Mouse (Mus musculus) lung, embryonic 16.5 days (tissue): ENCODE data around the gene Capns2. TPM values are rescaled to one million over a fixed set of nuclear protein-coding genes. Genes with fewer than 3 reads are reported as not detected.

Experiments
- ATAC-seq: fragments of 200-750 bp; cut with Nextera tagmentation; 2 replicates; pipeline ENCODE4 v1.8.0; 2017; ENCODE audit warnings: low read depth, mild to moderate bottlenecking, moderate library complexity
- H3K27ac ChIP-seq: fragments of 300-500 bp; sonication (generic); 2 replicates; pipeline ENCODE4 v1.5.1; 2014; ENCODE audit warnings: mild to moderate bottlenecking, control low read depth, low read length
- H3K27me3 ChIP-seq: fragments of 300-500 bp; sonication (generic); 2 replicates; pipeline ENCODE4 v1.6.1; 2014; ENCODE audit warnings: low read depth, low read length, mixed read lengths; ENCODE audit not compliant: control insufficient read depth, insufficient read depth
- H3K36me3 ChIP-seq: fragments of 300-500 bp; sonication (generic); 2 replicates; pipeline ENCODE4 v1.6.1; 2014; ENCODE audit warnings: low read length; ENCODE audit not compliant: control insufficient read depth, insufficient read depth
- H3K4me1 ChIP-seq: fragments of 300-500 bp; sonication (generic); replicated peaks from 2 replicates; pipeline ENCODE4 v1.6.1; 2014; ENCODE audit warnings: low read length, mixed read lengths; ENCODE audit not compliant: control insufficient read depth, insufficient read depth
- H3K4me2 ChIP-seq: fragments of 300-500 bp; sonication (generic); 2 replicates; pipeline ENCODE4 v1.6.1; 2014; ENCODE audit warnings: low read depth, low read length, control low read depth
- H3K4me3 ChIP-seq: fragments of 300-500 bp; sonication (generic); 2 replicates; pipeline ENCODE4 v1.5.1; 2014; ENCODE audit warnings: mild to moderate bottlenecking, low read length, control low read depth
- H3K9ac ChIP-seq: fragments of 300-500 bp; sonication (generic); 2 replicates; pipeline ENCODE4 v1.6.1; 2014; ENCODE audit warnings: low read length, control low read depth
- H3K9me3 ChIP-seq: fragments of 300-500 bp; sonication (generic); 2 replicates; pipeline ENCODE4 v1.6.1; 2016; ENCODE audit warnings: low read length; ENCODE audit not compliant: control insufficient read depth
- WGBS: fragments of 180-500 bp; shearing (Covaris S2); extraction: QIAGEN DNeasy Blood & Tissue Kit; methylation state at CpG from one replicate; pipeline ENCODE4 v1.1.7; 2014; 5-methylcytosine and 5-hydroxymethylcytosine counted together
- microRNA-seq: library from miRNA; unstranded; fragments of <30 nt; microRNA quantifications from one replicate; pipeline ENCODE4, GENCODE M21; 2016
- polyA plus RNA-seq: library from polyadenylated mRNA; unstranded; fragments of >200 nt; fragmentation: Nextera tagmentation; extraction: Ambion mirVana; gene quantifications from 2 replicates; pipeline ENCODE4 v1.2.1, GENCODE M21; 2015

Gene Capns2
- polyA plus RNA-seq, 1 experiment from 2014 or later = 0.55 TPM

- 45% methylated on average over 4 of the region's 4 CpGs for WGBS
- Histone ChIP-seq H3K4me2 (no peak overlapping the region), H3K4me1 (no peaks in the 10 kb centered on the region), H3K9me3 (0 out of 2 replicates have a peak, but pooled peaks cover 3% of the 10 kb centered on the region), H3K4me3 (no peak overlapping the region), H3K36me3 (no peaks in the 10 kb centered on the region), H3K27me3 (no peaks in the 10 kb centered on the region), H3K9ac (no peak overlapping the region), H3K27ac (no peak overlapping the region)
- no peak for ATAC-seq
These were observed 27.8 kb downstream of the Capns2 start for GRCm38 (mm10) chr8:92928986-92929385.

DNA sequence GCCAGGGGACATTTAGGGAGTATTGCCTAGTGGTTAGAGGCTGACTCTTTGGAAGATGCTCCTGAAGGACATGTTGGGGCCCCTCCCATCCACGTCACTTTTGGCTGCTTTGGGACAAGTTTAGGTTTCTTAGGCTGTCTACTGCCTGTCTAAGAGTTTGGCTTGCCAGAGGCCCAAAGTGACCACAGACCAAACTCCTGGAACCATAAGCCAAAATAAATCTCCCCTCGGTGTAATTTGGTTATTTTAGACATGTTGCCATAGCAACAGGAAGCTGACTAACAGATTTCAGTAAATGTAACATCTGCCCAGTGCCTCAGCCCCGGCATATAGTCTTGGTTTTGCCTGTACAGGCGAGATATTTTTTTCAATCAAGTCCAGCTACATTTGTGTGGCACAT is 36.8 kb downstream of the Capns2 start:
- H3K9me3 ChIP-seq = no peaks in the 10 kb centered on the region
- no peak overlapping the region for H3K9ac ChIP-seq
- H3K4me1 ChIP-seq = no peaks in the 10 kb centered on the region
- H3K36me3 ChIP-seq = no peaks in the 10 kb centered on the region
- no peaks in the 10 kb centered on the region for H3K27me3 ChIP-seq
- 70% methylated on average over 4 of the region's 4 CpGs for WGBS
- ATAC-seq = no peak
- H3K27ac ChIP-seq = no peak overlapping the region
- no peak overlapping the region for H3K4me3 ChIP-seq
- H3K4me2 ChIP-seq = no peak overlapping the region

- Histone ChIP-seq H3K9ac (no peak overlapping the region), H3K4me1 (peaks cover 8% of the 10 kb centered on the region), H3K4me2 (no peak overlapping the region), H3K36me3 (no peaks in the 10 kb centered on the region), H3K27me3 (no peaks in the 10 kb centered on the region), H3K4me3 (no peak overlapping the region), H3K9me3 (no peaks in the 10 kb centered on the region), H3K27ac (no peak overlapping the region)
- 76% methylated on average over 4 of the region's 4 CpGs for WGBS
- no peak for ATAC-seq
These were observed 47.9 kb downstream of the Capns2 start for GRCm38 (mm10) chr8:92949071-92949470.

- Histone ChIP-seq H3K9ac (no peak overlapping the region), H3K36me3 (no peaks in the 10 kb centered on the region), H3K4me2 (no peak overlapping the region), H3K9me3 (no peaks in the 10 kb centered on the region), H3K27me3 (no peaks in the 10 kb centered on the region), H3K4me1 (peaks cover 8% of the 10 kb centered on the region), H3K4me3 (no peak overlapping the region), H3K27ac (no peak overlapping the region)
- WGBS = 31% methylated on average over 12 of the region's 12 CpGs
- ATAC-seq = peak; percentile 83
These were observed 49.6 kb downstream of the Capns2 start for GRCm38 (mm10) chr8:92950639-92951371.

Small RNAs within 50 kb of the gene (microRNA-seq; reads per million reads assigned to microRNA genes)
- not detected for gene Gm22151

Other genes starting within 250 kb of the Capns2 start
- gene Irx6, start 227.1 kb upstream of the Capns2 start, polyA plus RNA-seq = 0.10 and 0.16 TPM in 2 replicates
- gene Mmp2, start 74.1 kb upstream of the Capns2 start, polyA plus RNA-seq = 244 and 249 TPM in 2 replicates
- 6.9 and 7.4 TPM in 2 replicates for gene Lpcat2, start 46.1 kb upstream of the Capns2 start, polyA plus RNA-seq
- gene Slc6a2, start 58.7 kb downstream of the Capns2 start, polyA plus RNA-seq = 0.58 and 0.70 TPM in 2 replicates
- gene Ces1a, start 146.8 kb downstream of the Capns2 start, polyA plus RNA-seq = 0.15 TPM in 1 of 2 replicates, not detected in the other
- 0.20 TPM in 1 of 2 replicates, not detected in the other for gene Ces1b, start 178.6 kb downstream of the Capns2 start, polyA plus RNA-seq
- 0.67 TPM in 1 of 2 replicates, not detected in the other for gene Ces1c, start 229.9 kb downstream of the Capns2 start, polyA plus RNA-seq